Comparison of ENCODE assay signal across 8 mouse cellular contexts in genomic region chr13:92131384-92132150, GRCm38 (mm10). TPM values are rescaled to one million over a fixed set of nuclear protein-coding genes. Genes with fewer than 3 reads are reported as not detected.
DNase-seq lines count a peak whose midpoint lies in the region; ATAC-seq and TF ChIP-seq lines count a peak whose summit lies in the region.

Rasgrf2 (minus strand) TSS chr13:92131656.

- peak within 1 kb of the TSS; percentile 96 for H3K4me2 ChIP-seq in kidney, embryonic 14.5 days (replicated peaks; ENCODE audit: low read depth, low read length)
- peak within 1 kb of the TSS; percentile 97 for H3K4me2 ChIP-seq in limb, embryonic 14.5 days (replicated peaks; ENCODE audit: low read depth, low read length, severe bottlenecking)

- H3K9ac ChIP-seq in kidney, embryonic 14.5 days (ENCODE audit: low read depth, low read length) = peak within 1 kb of the TSS; percentile 51
- peak within 1 kb of the TSS; percentile 51 for H3K9ac ChIP-seq in limb, embryonic 14.5 days (ENCODE audit: low read depth, low read length, severe bottlenecking)

- no peaks in the 10 kb centered on the region for H3K4me1 ChIP-seq in erythroblast, embryonic 14.5 days (ENCODE audit: control insufficient read depth)
- H3K4me1 ChIP-seq in kidney, embryonic 14.5 days (ENCODE audit: control insufficient read depth, insufficient read depth, low read length) = no peaks in the 10 kb centered on the region
- H3K4me1 ChIP-seq in limb, embryonic 14.5 days (ENCODE audit: control insufficient read depth, insufficient read depth, low read length) = no peaks in the 10 kb centered on the region

- peak within 1 kb of the TSS; percentile 12 for H3K4me3 ChIP-seq in erythroblast, embryonic 14.5 days (replicated peaks)
- H3K4me3 ChIP-seq in kidney, embryonic 14.5 days (ENCODE audit: low read length) = peak within 1 kb of the TSS; percentile 63
- H3K4me3 ChIP-seq in limb, embryonic 14.5 days (replicated peaks; ENCODE audit: low read length) = peak within 1 kb of the TSS; percentile 55

- WGBS in kidney, embryonic 14.5 days = 2% methylated on average over 70 of the region's 70 CpGs
- 1% methylated on average over 57 of the region's 70 CpGs for WGBS in limb, embryonic 14.5 days

- ATAC-seq in erythroblast, adult 5-6 weeks (replicated peaks; ENCODE audit: low FRiP score, poor library complexity, severe bottlenecking) = no peak
- peak; percentile 85 for ATAC-seq in kidney, embryonic 14.5 days (ENCODE audit: low FRiP score, low TSS enrichment)
- ATAC-seq in limb, embryonic 14.5 days (ENCODE audit: low FRiP score, low read depth) = peak; percentile 50

- H3K27ac ChIP-seq in kidney, embryonic 14.5 days (ENCODE audit: low read depth, low read length) = no peak within 1 kb of the TSS
- H3K27ac ChIP-seq in limb, embryonic 14.5 days (replicated peaks; ENCODE audit: low read depth, low read length) = no peak within 1 kb of the TSS

- DNase-seq in embryo, embryonic 9.5 days (ENCODE audit: extremely low spot score) = peak; percentile 56
- peak; percentile 13 to 39 for DNase-seq in heart, adult 9 months (ENCODE audit: low spot score in 2 of 2)
- peak; percentile 11 for DNase-seq in limb, embryonic 14.5 days (ENCODE audit: low spot score)
- peak; percentile 55 for DNase-seq in neural tube, embryonic 10.5 days (ENCODE audit: extremely low spot score, low spot score)
- peak; percentile 37 for DNase-seq in yolk sac, embryonic 10.5 days (ENCODE audit: low spot score)

- no peaks in the 10 kb centered on the region for H3K36me3 ChIP-seq in erythroblast, embryonic 14.5 days (ENCODE audit: control insufficient read depth)
- H3K36me3 ChIP-seq in kidney, embryonic 14.5 days (ENCODE audit: control insufficient read depth, insufficient read depth, low read length) = no peaks in the 10 kb centered on the region
- H3K36me3 ChIP-seq in limb, embryonic 14.5 days (ENCODE audit: control insufficient read depth, insufficient read depth, low read length) = no peaks in the 10 kb centered on the region

- no peaks in the 10 kb centered on the region for H3K9me3 ChIP-seq in erythroblast, embryonic 14.5 days (ENCODE audit: control insufficient read depth, low read length)
- H3K9me3 ChIP-seq in kidney, embryonic 14.5 days (ENCODE audit: control insufficient read depth, low read length) = no peaks in the 10 kb centered on the region
- H3K9me3 ChIP-seq in limb, embryonic 14.5 days (ENCODE audit: control insufficient read depth, low read length) = no peaks in the 10 kb centered on the region

- H3K27me3 ChIP-seq in erythroblast, embryonic 14.5 days (ENCODE audit: control insufficient read depth) = peaks cover 18% of the 10 kb centered on the region
- peaks cover 25% of the 10 kb centered on the region for H3K27me3 ChIP-seq in kidney, embryonic 14.5 days (ENCODE audit: control insufficient read depth, insufficient read depth, low read length)
- peaks cover 21% of the 10 kb centered on the region for H3K27me3 ChIP-seq in limb, embryonic 14.5 days (ENCODE audit: control insufficient read depth, insufficient read depth, low read length)

- no peak for TF ChIP-seq POLR2A in limb, embryonic 14.5 days (IDR thresholded peaks at IDR 0.05; ENCODE audit: borderline replicate concordance, extremely low read depth, insufficient read depth, insufficient read length)

RNA-seq across cellular contexts. Expression of gene Rasgrf2, which starts in this region (rescaled TPM):
- not detected in 2 replicates for polyA plus RNA-seq in erythroblast, embryonic 14.5 days (2012)
- total RNA-seq in erythroblast, adult 5-6 weeks (2015; ENCODE audit: low replicate concordance) = 1.3 TPM in 1 of 2 replicates, not detected in the other
- not detected in 2 replicates for total RNA-seq in erythroblast, adult 5-6 weeks (2017; ENCODE audit: low replicate concordance)
- polyA plus RNA-seq in kidney, embryonic 14.5 days (2014; fragmentation: Nextera tagmentation; extraction: Ambion mirVana) = 1.5 and 1.7 TPM in 2 replicates
- polyA plus RNA-seq in limb, embryonic 14.5 days (2012; rRNA removed) = 0.28 and 0.57 TPM in 2 replicates
- polyA plus RNA-seq in limb, embryonic 14.5 days (2014; fragmentation: Nextera tagmentation; extraction: Ambion mirVana) = 0.15 and 0.18 TPM in 2 replicates

Comparison
In these comparisons a context has a peak if more than half of its experiments do, and no peak if none do; other contexts are left out.
1. Peak in DNase-seq, ATAC-seq, H3K4me3 ChIP-seq, H3K9ac ChIP-seq and H3K4me2 ChIP-seq in limb, embryonic 14.5 days; RNA of the gene not detected or under 1 TPM.
2. H3K4me3 ChIP-seq: peak in every context shown above with its lines; median percentile 63 in kidney, embryonic 14.5 days; 55 in limb, embryonic 14.5 days; 12 in erythroblast, embryonic 14.5 days.